Mouse (Mus musculus): ENCODE measurements around the gene Pspn. TPM values are rescaled to one million over a fixed set of nuclear protein-coding genes. Genes with fewer than 3 reads are reported as not detected.

Gene Pspn
- total RNA-seq (2023): 1 to 10 TPM; 2.4 to 2.7 TPM

GRCm38 (mm10) chr17:56999968-57000609 lies at the start of gene Pspn:
Pspn (minus strand) TSS chr17:57000018.

GRCm38 (mm10) chr17:57041554-57041953 lies 41.7 kb upstream of the Pspn start, which contains the start of gene Slc25a41:
Slc25a41 (minus strand) TSS chr17:57041654.

GRCm38 (mm10) chr17:57030931-57031660 lies 31.3 kb upstream of the Pspn start, which contains the start of gene Khsrp:
Khsrp (minus strand) TSS chr17:57031522.

DNA sequence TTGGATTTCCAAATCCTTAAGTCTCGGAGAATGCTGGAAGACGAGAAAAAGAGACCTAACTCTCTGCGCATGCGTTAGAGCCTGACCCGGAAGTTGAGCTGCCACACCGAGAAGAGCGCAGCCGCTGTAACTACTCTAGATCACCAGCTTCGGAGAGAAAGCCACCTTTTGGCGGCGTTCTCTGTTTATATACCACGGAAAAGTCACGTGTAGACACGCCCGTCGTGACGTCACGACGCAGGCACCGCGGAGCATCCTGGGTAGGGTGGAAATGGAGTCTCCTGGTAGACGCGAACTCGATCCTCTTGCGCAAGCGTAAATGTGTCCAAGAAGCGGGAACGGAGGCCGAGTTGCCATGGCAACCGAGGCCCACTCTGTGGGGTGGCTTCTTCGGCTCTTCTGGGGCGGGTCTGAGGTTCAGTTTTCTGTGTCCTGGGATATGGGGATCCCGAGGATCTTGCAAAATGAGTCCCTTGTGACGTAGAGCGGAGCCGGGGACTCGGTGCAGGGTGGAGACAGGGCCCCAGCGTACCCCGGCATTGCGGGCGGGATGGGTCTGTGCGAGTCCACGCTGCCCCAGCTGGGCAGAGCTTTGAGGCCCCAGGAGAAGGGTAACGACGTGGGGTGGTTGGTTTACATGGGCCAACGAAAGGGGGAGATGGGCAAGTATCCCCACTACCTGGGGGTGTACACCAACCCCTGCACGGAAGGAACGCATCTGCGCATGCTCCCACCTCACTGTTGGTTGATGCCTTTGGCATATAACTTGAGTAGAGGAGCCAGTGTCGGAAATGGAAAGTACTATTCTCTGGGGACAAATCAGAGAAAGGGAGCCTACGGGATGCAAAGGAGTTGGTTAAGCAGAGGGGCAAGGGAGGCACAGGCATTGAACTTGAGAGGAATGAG lies 11.7 kb upstream of the Pspn start, which contains the start of the genes Gtf2f1 and Gm17949:
Gtf2f1 (minus strand) TSS at position 53 of the 906 bp plus-strand sequence.
Gm17949 (plus strand) TSS at position 234 of the 906 bp plus-strand sequence.

DNA sequence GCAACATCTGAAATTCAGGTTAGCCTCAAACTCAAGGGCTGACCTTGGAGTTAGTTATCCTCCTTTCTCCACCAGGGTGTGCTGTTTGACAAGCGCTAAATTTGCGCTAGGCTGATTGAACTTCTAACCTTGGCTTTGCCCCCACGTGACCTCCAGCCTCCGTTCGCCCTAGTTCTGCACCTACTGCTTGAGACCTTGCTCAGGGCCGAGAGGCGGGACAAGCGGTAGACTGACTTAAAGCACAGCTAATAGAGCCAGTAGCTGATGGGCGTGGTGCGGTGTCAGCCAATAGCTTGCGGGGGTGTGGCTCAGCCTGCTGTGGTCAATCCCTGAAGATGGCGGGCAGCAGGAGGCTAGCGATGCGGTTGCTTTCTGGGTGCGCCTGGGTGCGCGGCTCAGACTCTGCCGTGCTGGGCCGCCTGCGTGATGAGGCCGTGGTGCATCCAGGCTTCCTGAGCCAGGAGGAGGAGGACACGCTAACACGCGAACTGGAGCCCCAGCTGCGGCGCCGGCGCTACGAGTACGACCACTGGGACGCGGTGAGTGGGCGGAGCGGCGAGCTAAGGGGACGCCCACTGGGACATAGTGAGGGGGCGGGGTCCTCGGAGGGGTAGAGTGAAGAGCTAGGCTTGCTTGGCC lies 2.7 kb downstream of the Pspn start, which contains the start of gene Alkbh7:
Alkbh7 (plus strand) TSS at position 311 of the 639 bp plus-strand sequence.

GRCm38 (mm10) chr17:56990115-56990746 lies 9.6 kb downstream of the Pspn start, which contains the start of gene Clpp:
Clpp (plus strand) TSS chr17:56990305.

GRCm38 (mm10) chr17:56982013-56982412 lies 17.8 kb downstream of the Pspn start, which contains the start of gene Acer1:
Acer1 (minus strand) TSS chr17:56982126.

Other genes with a start within 250 kb of the Pspn start
- not detected for gene Nrtn, start 242.5 kb downstream of the Pspn start, total RNA-seq (2023)
- 10 to 100 TPM; 57.0 to 57.2 TPM for gene Dus3l, start 235.3 kb downstream of the Pspn start, total RNA-seq (2023)
- gene Prr22, start 229.8 kb downstream of the Pspn start, total RNA-seq (2023): 1 to 10 TPM; 1.2 to 1.8 TPM
- gene Rfx2, start 169.0 kb downstream of the Pspn start, total RNA-seq (2023): 10 to 100 TPM; 18.2 to 18.7 TPM
- not detected for gene Acsbg2, start 125.6 kb downstream of the Pspn start, total RNA-seq (2023)
- 1 to 10 TPM; 1.3 to 1.4 TPM for gene 1700061G19Rik, start 124.5 kb downstream of the Pspn start, total RNA-seq (2023)
- 10 to 100 TPM; 38.4 to 44.5 TPM for gene Mllt1, start 64.6 kb downstream of the Pspn start, total RNA-seq (2023)
- not detected for gene Acer1, start 17.9 kb downstream of the Pspn start, total RNA-seq (2023)
- gene Clpp, start 9.7 kb downstream of the Pspn start, total RNA-seq (2023): 10 to 100 TPM; 31.2 to 33.7 TPM
- 10 to 100 TPM; 12.5 to 13.6 TPM for gene Alkbh7, start 2.7 kb downstream of the Pspn start, total RNA-seq (2023)
- 10 to 100 TPM; 51.1 to 57.4 TPM for gene Gtf2f1, start 11.3 kb upstream of the Pspn start, total RNA-seq (2023)
- gene Gm17949, start 11.5 kb upstream of the Pspn start, total RNA-seq (2023): not detected
- gene Khsrp, start 31.5 kb upstream of the Pspn start, total RNA-seq (2023): 100 to 1,000 TPM; 134 to 144 TPM
- gene Slc25a41, start 41.6 kb upstream of the Pspn start, total RNA-seq (2023): not detected
- gene Crb3, start 59.1 kb upstream of the Pspn start, total RNA-seq (2023): 1 to 10 TPM in 1 of 2 experiments, under 1 TPM in 1; 0.99 to 1.6 TPM
- 10 to 100 TPM; 27.8 to 38.7 TPM for gene Slc25a23, start 59.8 kb upstream of the Pspn start, total RNA-seq (2023)
- gene Dennd1c, start 78.5 kb upstream of the Pspn start, total RNA-seq (2023): 100 to 1,000 TPM; 182 to 245 TPM
- gene Tubb4a, start 87.8 kb upstream of the Pspn start, total RNA-seq (2023): 1 to 10 TPM; 1.4 to 1.5 TPM
- 1 to 10 TPM; 2.0 to 3.2 TPM for gene Tnfsf9, start 105.3 kb upstream of the Pspn start, total RNA-seq (2023)
- not detected for gene Cd70, start 149.8 kb upstream of the Pspn start, total RNA-seq (2023)
- gene Tnfsf14, start 194.2 kb upstream of the Pspn start, total RNA-seq (2023): 10 to 100 TPM in 1 of 2 experiments, 1 to 10 TPM in 1; 7.2 to 13.8 TPM
- 1 to 10 TPM in 1 of 2 experiments, under 1 TPM in 1; 0.71 to 3.3 TPM for gene C3, start 228.1 kb upstream of the Pspn start, total RNA-seq (2023)
- gene Gpr108, start 248.4 kb upstream of the Pspn start, total RNA-seq (2023): 10 to 100 TPM; 40.9 to 47.9 TPM
- 1 to 10 TPM; 5.8 to 5.9 TPM for gene Trip10, start 249.4 kb upstream of the Pspn start, total RNA-seq (2023)